ENCODE assay signal across 28 mouse cellular contexts in genomic region chr9:44946185-44946695, GRCm38 (mm10). TPM values are rescaled to one million over a fixed set of nuclear protein-coding genes. Genes with fewer than 3 reads are reported as not detected.
A peak's percentile ranks its signal among the peaks of the same experiment; 100 is the strongest.
DNase-seq lines count a peak whose midpoint lies in the region; TF ChIP-seq lines count a peak whose summit lies in the region.
"Had no signal": no experiment of that assay in that cellular context is flagged by ENCODE, and none has a peak within 500 bp of the region (broad histone marks: within the 10 kb centered on the region; RNA-seq: fewer than 3 reads in every experiment).

No protein-coding gene starts in this region.

- WGBS in lung, adult 2 months: 78% methylated on average over 7 of the region's 7 CpGs

- no peak for TF ChIP-seq CTCF in lung, adult 2 months (IDR thresholded peaks at IDR 0.05; ENCODE audit: insufficient read depth, low read length)

- no peaks in the 10 kb centered on the region for H3K4me1 ChIP-seq in lung, adult 2 months (ENCODE audit: control insufficient read depth, insufficient read depth, low read length)
- H3K4me1 ChIP-seq: embryonic facial prominence, embryonic 12.5 days; hindbrain, embryonic 12.5 days; limb, embryonic 12.5 days; liver, embryonic 12.5 days; lung, embryonic 15.5 days; megakaryocyte, embryonic 14.5 days; midbrain, embryonic 13.5 days had no signal

- no peak overlapping the region for H3K4me3 ChIP-seq in lung, adult 2 months (replicated peaks; ENCODE audit: extremely low read depth, low read depth, low read length)
- H3K4me3 ChIP-seq: embryonic facial prominence, embryonic 12.5 days; heart, embryonic 12.5 days; hindbrain, embryonic 12.5 days; limb, embryonic 12.5 days; liver, embryonic 12.5 days; lung, embryonic 15.5 days; megakaryocyte, embryonic 14.5 days; midbrain, embryonic 13.5 days had no signal

- no peak for TF ChIP-seq POLR2A in lung, adult 2 months (IDR thresholded peaks at IDR 0.05; ENCODE audit: borderline replicate concordance, extremely low read depth, low read depth, low read length)

- peak; percentile 31 to 51 for DNase-seq in heart, adult 18-20 months
- no peak for DNase-seq in heart, adult 8-10 months (ENCODE audit: low spot score)
- peak; percentile 15 to 19 for DNase-seq in lung, adult 18-20 months
- DNase-seq in lung, adult 2 months: no peak
- DNase-seq in 3T3-L1 (ENCODE audit: low read depth, low spot score): peak; percentile 63
- peak; percentile 41 for DNase-seq in brain, adult 2 months (ENCODE audit: low read depth, low spot score)
- DNase-seq in ovary, postnatal 36 days (ENCODE audit: low spot score): no peak
- no peak for DNase-seq in cerebellum, adult 11-12 months
- DNase-seq: cerebellum, adult 18-20 months; cerebellum, postnatal 25 days; gastrocnemius, postnatal 10 days; heart, postnatal 14 days; kidney, adult 11 months; thymus, adult 18-20 months; thymus, postnatal 36 days had no signal

RNA-seq across cellular contexts. Expression of gene Ube4a, which starts 19.2 kb away (rescaled TPM):
- total RNA-seq in heart, adult 18-20 months (2021): 10 to 100 TPM; 33.8 to 35.5 TPM
- 10 to 100 TPM; 33.8 to 42.1 (median 35.3) TPM for total RNA-seq in heart, adult 8-10 months (2022)
- polyA plus RNA-seq in lung, adult 2 months (2012; rRNA removed): 7.3 and 13.6 TPM in 2 replicates

RNA-seq across cellular contexts. Expression of gene Atp5l, which starts 25.7 kb away (rescaled TPM):
- total RNA-seq in heart, adult 18-20 months (2021): 1,000 to 10,000 TPM; 1,708 to 2,082 TPM
- total RNA-seq in heart, adult 8-10 months (2022): 1,000 to 10,000 TPM; 1,427 to 1,918 (median 1,690) TPM
- 105 and 150 TPM in 2 replicates for polyA plus RNA-seq in lung, adult 2 months (2012; rRNA removed)

RNA-seq across cellular contexts. Expression of gene Cd3g, which starts 34.0 kb away (rescaled TPM):
- total RNA-seq in heart, adult 18-20 months (2021): 1 to 10 TPM in 1 of 2 experiments, under 1 TPM in 1; 0.62 to 4.6 TPM
- 1 to 10 TPM in 2 of 4 experiments, under 1 TPM in 2; 0.34 to 1.2 (median 0.75) TPM for total RNA-seq in heart, adult 8-10 months (2022)
- polyA plus RNA-seq in lung, adult 2 months (2012; rRNA removed): 1.3 and 2.3 TPM in 2 replicates
- total RNA-seq: gastrocnemius, postnatal 10 days; layer of hippocampus, adult 18-20 months; left cerebral cortex, postnatal 14 days had no signal
- polyA plus RNA-seq: embryonic facial prominence, embryonic 12.5 days; forebrain, embryonic 14.5 days; frontal cortex, adult 2 months; heart, embryonic 12.5 days; hindbrain, embryonic 12.5 days; kidney, postnatal 0 days; liver, embryonic 12.5 days; midbrain, embryonic 13.5 days had no signal

RNA-seq across cellular contexts. Expression of gene Cd3d, which starts 35.3 kb away (rescaled TPM):
- total RNA-seq in heart, adult 18-20 months (2021): 1 to 10 TPM in 1 of 2 experiments, not detected in 1; 4.1 TPM
- total RNA-seq in heart, adult 8-10 months (2022): not detected
- polyA plus RNA-seq in lung, adult 2 months (2012; rRNA removed): 1.6 and 2.0 TPM in 2 replicates
- total RNA-seq: layer of hippocampus, adult 18-20 months; left cerebral cortex, postnatal 14 days had no signal
- polyA plus RNA-seq: embryonic facial prominence, embryonic 12.5 days; forebrain, embryonic 14.5 days; heart, embryonic 12.5 days; hindbrain, embryonic 12.5 days; limb, embryonic 12.5 days; liver, embryonic 12.5 days; midbrain, embryonic 13.5 days had no signal

Comparison
In these comparisons a context has a peak if more than half of its experiments do, and no peak if none do; other contexts are left out.
1. DNase-seq: peak in heart, adult 18-20 months (2 of 2), lung, adult 18-20 months (2 of 2), 3T3-L1 (single experiment) and brain, adult 2 months (single experiment); none in heart, adult 8-10 months (single experiment), lung, adult 2 months (single experiment), ovary, postnatal 36 days (single experiment) and cerebellum, adult 11-12 months (single experiment).